Mouse (Mus musculus): ENCODE data around the gene Fkbp15.

Gene Fkbp15

GRCm38 (mm10) chr4:62314516-62314915 is 45.8 kb downstream of the Fkbp15 start:
- DNase-seq (ENCODE audit: low read depth) = no peak

- no peak for DNase-seq (ENCODE audit: low read depth)
Observed at GRCm38 (mm10) chr4:62313641-62314211, 46.6 kb downstream of the Fkbp15 start.

DNA sequence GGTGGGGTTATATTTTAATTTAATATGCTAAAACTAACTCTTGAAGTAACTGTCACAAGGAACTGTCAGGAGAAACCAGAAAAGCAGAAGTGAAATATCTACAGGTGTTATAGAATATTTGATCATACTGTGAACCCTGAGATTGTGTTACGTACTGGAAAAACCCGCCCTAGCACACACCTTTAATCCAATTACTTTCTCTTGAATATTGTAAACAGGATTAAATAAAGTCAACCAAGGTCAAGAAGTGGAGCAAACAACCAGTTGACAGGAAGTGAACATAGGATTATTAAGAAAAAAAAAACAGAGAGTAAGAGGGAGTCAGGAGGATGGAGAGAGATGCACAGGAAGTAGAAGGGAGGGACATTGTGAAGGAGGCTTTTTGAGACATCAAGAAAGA is 47.5 kb downstream of the Fkbp15 start:
- no peak for DNase-seq (ENCODE audit: low read depth)

DNA sequence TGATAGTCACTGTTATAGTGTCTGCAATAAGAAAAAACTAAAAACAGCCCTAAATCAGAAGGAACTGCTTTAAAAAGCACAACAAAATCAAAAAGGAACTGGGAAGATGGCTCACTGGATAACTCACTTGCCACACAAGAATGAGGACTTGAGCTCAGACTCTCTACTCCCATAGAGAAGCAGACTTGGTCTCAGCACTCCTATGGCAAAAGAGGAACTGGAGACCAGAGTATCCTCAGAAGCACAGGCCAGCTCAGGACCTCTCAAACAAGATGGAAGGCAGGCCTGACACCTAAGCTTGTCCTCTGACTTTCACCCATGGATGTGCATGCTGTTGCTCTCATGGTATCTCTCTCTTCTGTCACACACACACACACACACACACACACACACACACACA is 51.9 kb downstream of the Fkbp15 start:
- no peak for DNase-seq (ENCODE audit: low read depth)

GRCm38 (mm10) chr4:62306840-62307239 is 53.5 kb downstream of the Fkbp15 start:
- no peak for DNase-seq (ENCODE audit: low read depth)

GRCm38 (mm10) chr4:62306301-62306700 is 54.0 kb downstream of the Fkbp15 start:
- no peak for DNase-seq (ENCODE audit: low read depth)

GRCm38 (mm10) chr4:62303288-62303687 is 57.1 kb downstream of the Fkbp15 start:
- no peak for DNase-seq (ENCODE audit: low read depth)

GRCm38 (mm10) chr4:62302795-62303194 is 57.6 kb downstream of the Fkbp15 start:
- no peak for DNase-seq (ENCODE audit: low read depth)

GRCm38 (mm10) chr4:62300001-62300400 is 60.3 kb downstream of the Fkbp15 start:
- DNase-seq (ENCODE audit: low read depth) = no peak

DNA sequence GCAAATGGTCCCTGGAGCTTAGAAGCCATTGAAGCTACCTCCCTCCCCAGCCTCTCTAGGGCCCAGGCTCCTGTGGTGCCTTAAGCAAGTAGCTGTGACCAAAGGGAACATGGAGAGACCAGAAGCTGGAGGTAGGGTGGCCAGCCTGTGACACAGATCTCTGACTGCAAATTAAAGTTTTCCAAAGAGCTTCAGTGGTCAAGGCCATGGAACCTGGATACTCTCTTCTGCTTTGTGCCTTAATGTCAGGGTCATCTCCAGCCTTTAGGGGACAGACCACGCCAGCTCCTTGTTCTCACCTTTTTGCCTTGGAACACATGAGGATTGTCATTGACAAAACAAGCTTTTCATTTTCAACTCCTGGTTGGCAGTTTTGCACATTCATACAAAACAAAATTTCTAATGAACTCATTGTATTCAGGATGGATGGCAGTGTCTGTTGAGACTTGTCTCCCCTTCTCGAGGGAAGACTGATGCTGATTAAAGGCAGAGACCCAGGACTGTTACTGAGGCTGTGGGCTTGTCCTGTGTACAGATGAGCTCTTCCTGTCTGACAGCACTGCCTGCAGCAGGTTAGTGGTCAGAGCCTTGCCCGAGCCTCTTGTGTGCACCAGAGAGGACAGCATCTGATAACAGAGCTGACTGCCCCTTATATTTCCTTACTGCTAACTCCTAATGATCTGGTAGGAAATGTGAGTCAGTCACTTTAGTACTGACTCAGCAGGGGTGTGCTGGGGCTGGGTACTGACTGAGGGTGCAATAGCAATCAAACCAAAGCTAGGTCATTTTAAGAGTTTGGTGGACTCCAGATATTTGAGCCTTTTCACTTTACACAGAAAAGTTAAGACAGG is 62.8 kb downstream of the Fkbp15 start:
- no peak for DNase-seq (ENCODE audit: low read depth)

DNA sequence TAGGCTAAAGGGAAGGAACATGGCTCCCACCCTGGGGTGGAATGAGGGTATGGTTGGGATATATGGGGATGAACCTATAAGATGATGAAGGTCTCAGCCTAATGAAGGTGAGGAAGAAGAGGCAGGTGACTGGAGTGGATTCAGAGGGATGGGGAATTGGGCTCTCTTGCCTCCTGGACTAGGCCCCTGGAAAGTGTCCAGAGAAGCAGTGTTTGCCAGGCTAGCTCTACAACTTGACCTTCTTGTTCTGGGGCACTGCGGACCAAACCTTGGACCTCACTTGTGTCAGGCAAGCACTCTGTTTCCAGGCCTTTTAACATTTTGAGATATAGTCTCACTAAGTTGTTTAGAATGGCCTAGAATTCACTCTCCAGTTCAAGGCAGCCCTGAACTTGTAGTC is 65.6 kb downstream of the Fkbp15 start:
- no peak for DNase-seq (ENCODE audit: low read depth)

GRCm38 (mm10) chr4:62293219-62293861 is 67.0 kb downstream of the Fkbp15 start:
- DNase-seq (ENCODE audit: low read depth) = no peak

- no peak for DNase-seq (ENCODE audit: low read depth)
Observed at GRCm38 (mm10) chr4:62292461-62293180, 67.7 kb downstream of the Fkbp15 start.

DNA sequence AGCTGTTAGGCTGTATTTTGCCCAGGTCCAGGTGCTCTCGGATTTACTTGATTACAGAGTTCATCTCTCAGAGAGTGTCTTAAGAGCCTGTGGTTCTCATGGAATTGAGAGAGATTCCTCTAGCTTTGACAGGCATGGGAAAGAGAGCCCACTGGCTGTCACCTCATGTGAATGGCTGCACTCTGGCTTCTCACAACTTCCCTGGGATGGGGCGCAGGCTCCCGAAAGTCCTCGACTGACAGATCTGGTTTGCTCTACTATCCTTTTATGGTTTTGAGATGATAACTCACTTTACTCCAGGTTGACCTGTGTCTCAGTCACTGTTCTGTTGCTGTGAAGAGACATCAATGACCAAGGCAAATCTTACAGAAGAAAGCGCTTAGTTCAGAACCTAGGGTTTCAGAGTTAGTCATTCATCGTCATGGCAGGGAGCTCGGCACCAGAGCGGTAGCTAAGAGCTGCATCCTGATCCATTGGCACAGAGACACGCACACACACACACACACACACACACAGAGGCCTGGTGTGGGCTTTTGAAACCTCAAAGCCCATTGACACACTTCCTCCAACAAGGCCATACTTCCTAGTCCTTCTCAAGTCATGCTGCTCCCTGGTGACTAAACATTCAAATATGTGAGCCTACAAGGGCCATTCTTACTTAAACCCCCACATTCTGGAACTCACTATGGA is 69.4 kb downstream of the Fkbp15 start:
- no peak for DNase-seq (ENCODE audit: low read depth)

- DNase-seq (ENCODE audit: low read depth) = no peak
Observed at GRCm38 (mm10) chr4:62289226-62289625, 71.1 kb downstream of the Fkbp15 start.

GRCm38 (mm10) chr4:62286992-62287900 is 73.1 kb downstream of the Fkbp15 start:
- DNase-seq (ENCODE audit: low read depth) = no peak

DNA sequence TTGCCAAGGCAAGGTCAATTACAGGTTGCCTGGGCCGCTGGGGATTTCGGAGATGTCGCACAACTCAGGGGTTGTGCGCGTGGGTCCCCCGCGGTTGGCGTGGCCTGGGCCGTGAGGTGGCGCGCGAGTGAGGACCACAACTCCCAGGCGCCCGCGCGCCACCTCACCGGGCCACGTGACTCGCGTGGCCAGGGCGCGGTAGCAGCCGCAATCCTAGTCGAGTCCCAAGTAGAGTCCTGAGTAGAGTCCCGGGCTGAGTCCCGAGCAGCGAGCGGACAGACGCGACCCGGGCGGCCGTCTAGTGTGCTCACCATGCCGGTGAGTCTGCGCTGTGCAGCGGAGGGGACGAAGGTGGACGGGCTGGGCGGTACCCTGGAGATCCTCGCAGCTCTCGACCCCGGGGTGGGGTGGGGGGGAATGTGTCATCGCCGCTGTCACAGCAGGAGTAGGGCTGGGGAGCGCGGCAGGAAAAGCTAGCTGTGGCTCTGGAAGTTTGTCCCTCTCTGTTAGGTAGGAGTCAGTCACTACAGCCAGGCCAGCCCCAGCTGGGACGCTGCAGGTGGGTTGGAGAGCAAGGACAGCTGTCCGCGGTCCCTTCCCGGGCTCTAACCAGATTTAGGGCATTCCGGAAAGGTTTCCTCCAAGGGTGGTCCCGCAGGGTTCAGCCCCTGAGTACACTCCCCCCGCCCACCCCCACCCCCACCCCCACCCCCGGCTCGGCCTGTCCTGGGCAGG is 73.9 kb downstream of the Fkbp15 start:
- peak; percentile 40 for DNase-seq (ENCODE audit: low read depth)

DNA sequence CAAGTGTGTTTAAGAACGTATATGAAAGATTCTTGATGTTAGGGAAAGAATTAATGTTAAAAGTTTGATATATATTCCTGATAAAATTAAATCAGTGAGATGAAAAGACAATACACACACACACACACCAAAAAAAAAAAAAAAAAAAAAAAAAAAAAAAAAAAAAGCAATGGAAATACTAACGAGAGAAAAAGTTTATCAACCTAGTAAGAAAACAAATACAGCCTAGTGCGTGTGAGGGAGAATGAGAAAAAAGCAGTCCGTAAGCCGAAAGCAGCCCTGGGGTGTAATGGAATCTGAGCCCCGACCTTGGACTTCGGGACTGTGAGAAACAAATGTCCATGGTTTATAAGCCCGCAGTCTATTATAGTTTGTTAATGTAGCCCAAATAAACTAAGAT is 74.8 kb downstream of the Fkbp15 start:
- DNase-seq (ENCODE audit: low read depth) = no peak

DNA sequence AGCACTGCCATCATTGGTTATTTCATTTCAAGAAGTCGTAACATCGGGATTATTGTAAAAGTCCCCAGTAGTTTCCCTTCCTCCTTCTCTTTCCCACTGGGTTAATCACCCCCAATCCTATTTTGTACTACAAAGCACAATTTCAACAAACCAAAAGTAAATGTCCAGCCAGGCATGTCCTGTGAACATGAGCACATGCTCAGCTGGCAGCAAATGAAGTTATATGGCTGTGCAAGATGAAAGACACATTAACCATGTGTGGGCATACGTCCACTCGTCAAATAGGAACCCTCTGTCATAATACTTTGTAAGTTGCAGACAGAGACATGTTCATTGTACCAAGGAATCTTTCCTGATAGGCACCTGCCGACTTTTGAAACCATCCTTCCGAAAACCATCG is 77.4 kb downstream of the Fkbp15 start:
- DNase-seq (ENCODE audit: low read depth) = no peak

DNA sequence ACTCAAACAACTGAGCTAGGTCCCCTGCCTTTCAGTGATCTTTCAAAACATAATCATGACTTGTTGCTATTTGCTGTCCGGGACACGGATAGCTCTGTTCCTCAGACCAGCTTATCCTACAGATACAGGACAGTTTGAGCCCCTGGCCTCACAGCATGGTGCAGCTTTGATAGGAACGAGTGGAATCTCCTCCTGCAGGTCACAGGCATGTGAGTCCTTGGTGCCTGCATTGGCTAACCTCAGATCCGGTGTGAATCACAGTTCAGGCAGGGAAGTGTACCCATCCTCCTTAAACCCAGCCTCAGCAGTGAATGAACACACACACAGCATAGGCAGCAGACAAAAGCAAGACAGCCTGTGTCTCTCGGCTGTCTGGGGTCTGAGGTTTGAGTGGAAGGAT is 79.0 kb downstream of the Fkbp15 start:
- DNase-seq (ENCODE audit: low read depth) = no peak
